Mouse (Mus musculus) ES-E14 (cell line): ENCODE measurements around the gene Il12rb1. TPM values are rescaled to one million over a fixed set of nuclear protein-coding genes. Genes with fewer than 3 reads are reported as not detected.

Experiments
- DNase-seq: peaks from one replicate; pipeline ENCODE4 v3.0.0-alpha.2; 2013; ENCODE audit warnings: low read depth, low spot score
- H3K27ac ChIP-seq: 2 replicates; pipeline ENCODE4 v1.5.1; 2012; ENCODE audit warnings: low read depth, mild to moderate bottlenecking, low read length, moderate library complexity, mixed read lengths; ENCODE audit not compliant: poor library complexity, insufficient read depth, severe bottlenecking
- H3K36me3 ChIP-seq: 2 replicates; pipeline ENCODE4 v1.6.1; 2012; ENCODE audit warnings: mild to moderate bottlenecking, low read length, moderate library complexity, mixed read lengths; ENCODE audit not compliant: control insufficient read depth, poor library complexity, insufficient read depth, severe bottlenecking
- H3K4me1 ChIP-seq, 2 experiments: fragments of 150-350 bp in 1 of 2; sonication (generic) in 1 of 2; 2 replicates each; pipeline ENCODE4 v1.6.1; 2012; ENCODE audit warnings: low read length in 2 of 2, mild to moderate bottlenecking in 1 of 2, mixed read lengths in 1 of 2; ENCODE audit not compliant: control insufficient read depth in 2 of 2, insufficient read depth in 2 of 2, poor library complexity in 1 of 2
- H3K4me3 ChIP-seq, 2 experiments: fragments of 150-350 bp in 1 of 2; sonication (generic) in 1 of 2; 2 replicates each; pipeline ENCODE4 v1.5.1; 2012; ENCODE audit warnings: low read length in 2 of 2, low read depth in 1 of 2, mild to moderate bottlenecking in 1 of 2, mixed read lengths in 1 of 2; ENCODE audit not compliant: insufficient read depth in 1 of 2, poor library complexity in 1 of 2, severe bottlenecking in 1 of 2
- H3K9ac ChIP-seq: 2 replicates; pipeline ENCODE4 v1.6.1; 2012; ENCODE audit warnings: low read depth, mild to moderate bottlenecking, low read length, mixed read lengths; ENCODE audit not compliant: poor library complexity, insufficient read depth, severe bottlenecking
- H3K9me3 ChIP-seq: fragments of 150-350 bp; sonication (generic); 2 replicates; pipeline ENCODE4 v1.6.1; 2012; ENCODE audit warnings: low read depth, mild to moderate bottlenecking, low read length; ENCODE audit not compliant: control insufficient read depth, insufficient read depth
- CHD2 ChIP-seq: IDR thresholded peaks from 2 replicates; pipeline ENCODE4 v1.6.1; 2014; ENCODE audit warnings: mild to moderate bottlenecking, low read depth, low read length, inconsistent platforms
- HCFC1 ChIP-seq: IDR thresholded peaks from 2 replicates; pipeline ENCODE4 v1.6.1; 2012; ENCODE audit warnings: low read length, inconsistent platforms, borderline replicate concordance; ENCODE audit not compliant: insufficient read depth
- MAFK ChIP-seq: IDR thresholded peaks from 2 replicates; pipeline ENCODE4 v1.6.1; 2014; ENCODE audit warnings: mild to moderate bottlenecking, low read depth, low read length, inconsistent platforms; ENCODE audit not compliant: insufficient read depth
- ZC3H11A ChIP-seq: IDR thresholded peaks from 2 replicates; pipeline ENCODE4 v1.6.1; 2012; ENCODE audit warnings: low read depth, mild to moderate bottlenecking, inconsistent platforms, low read length, borderline replicate concordance
- ZNF384 ChIP-seq: IDR thresholded peaks from 2 replicates; pipeline ENCODE4 v1.6.1; 2012; ENCODE audit warnings: low read depth, low read length, inconsistent platforms
- in situ Hi-C, 2 experiments: fragments of 600-800 bp; cut with MboI; formaldehyde crosslinking; loops; one replicate each; pipeline ENCODE4 v1.15.1; 2025; ENCODE audit warnings: low sequenced_read_pairs in 2 of 2, inconsistent platforms in 1 of 2; ENCODE audit not compliant: unreplicated experiment in 2 of 2
- total RNA-seq: library from RNA; depleted of rRNA; stranded (reverse); fragments of 300-350 nt; gene quantifications from 2 replicates; pipeline ENCODE4 v1.2.3, GENCODE M21; 2012

Gene Il12rb1
- total RNA-seq, 1 experiment: 1.2 TPM

GRCm38 (mm10) chr8:70762118-70762517, 46.1 kb upstream of the Il12rb1 start:
- Histone ChIP-seq H3K4me1 (peaks cover 16 to 22% of the 10 kb centered on the region in 2 experiments), H3K4me3 (no peak overlapping the region), H3K27ac (no peak overlapping the region), H3K9me3 (no peaks in the 10 kb centered on the region), H3K36me3 (peaks cover 21% of the 10 kb centered on the region; the same call in 1 of the 2 replicates), H3K9ac (no peak overlapping the region)
- no peak for TF ChIP-seq ZC3H11A
- no peak for TF ChIP-seq HCFC1
- no peak for TF ChIP-seq MAFK
- TF ChIP-seq CHD2: no peak
- no peak for TF ChIP-seq ZNF384
- in situ Hi-C loops: no loop called here
- DNase-seq: no peak

DNA sequence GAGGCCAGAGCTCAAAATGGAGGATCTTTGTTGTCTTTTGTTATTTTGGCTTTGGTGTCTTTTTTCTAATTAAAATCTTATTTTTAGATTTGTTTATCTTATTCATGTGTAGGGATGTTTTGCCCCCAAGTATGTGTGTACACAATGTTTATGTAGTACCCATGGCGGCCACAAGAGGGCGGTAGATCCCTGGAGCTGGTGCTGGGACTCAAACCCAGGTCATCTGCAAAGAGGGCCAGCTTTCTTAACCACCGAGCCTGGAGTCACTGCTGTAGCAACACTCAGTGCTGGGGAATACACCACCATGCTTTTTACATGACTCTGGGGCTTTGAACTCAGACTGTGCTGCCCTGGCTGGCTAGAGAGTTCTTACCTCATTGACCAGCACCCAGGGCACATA, 44.9 kb upstream of the Il12rb1 start:
- no peak for DNase-seq
- Histone ChIP-seq H3K9me3 (no peaks in the 10 kb centered on the region), H3K27ac (no peak overlapping the region), H3K4me3 (no peak overlapping the region), H3K9ac (no peak overlapping the region), H3K4me1 (peaks cover 16 to 28% of the 10 kb centered on the region in 2 experiments), H3K36me3 (peaks cover 23% of the 10 kb centered on the region; the same call in 1 of the 2 replicates)
- no peak for TF ChIP-seq HCFC1
- peak; percentile 16; the same call in 1 of the 2 replicates for TF ChIP-seq ZC3H11A
- in situ Hi-C loops: no loop called here

GRCm38 (mm10) chr8:70764026-70764425, 44.2 kb upstream of the Il12rb1 start:
- TF ChIP-seq MAFK (no peak), ZNF384 (no peak), HCFC1 (no peak), CHD2 (no peak), ZC3H11A (no peak)
- in situ Hi-C loops: no loop called here
- H3K4me1 ChIP-seq: peaks cover 16 to 32% of the 10 kb centered on the region in 2 experiments

GRCm38 (mm10) chr8:70764676-70765075, 43.6 kb upstream of the Il12rb1 start:
- H3K36me3 ChIP-seq: peaks cover 23% of the 10 kb centered on the region; the same call in 1 of the 2 replicates
- TF ChIP-seq ZC3H11A (no peak), HCFC1 (no peak), MAFK (no peak), ZNF384 (no peak), CHD2 (no peak)
- H3K27ac ChIP-seq: no peak overlapping the region
- H3K9me3 ChIP-seq: no peaks in the 10 kb centered on the region
- peaks cover 16 to 32% of the 10 kb centered on the region in 2 experiments for H3K4me1 ChIP-seq
- H3K9ac ChIP-seq: no peak overlapping the region
- in situ Hi-C loops: no loop called here
- no peak overlapping the region for H3K4me3 ChIP-seq
- no peak for DNase-seq

More at GRCm38 (mm10) chr8:70764026-70764425, 44.2 kb upstream of the Il12rb1 start:
- Histone ChIP-seq H3K9me3 (no peaks in the 10 kb centered on the region), H3K27ac (no peak overlapping the region), H3K9ac (no peak overlapping the region), H3K4me3 (no peak overlapping the region), H3K36me3 (peaks cover 23% of the 10 kb centered on the region; the same call in 1 of the 2 replicates)
- no peak for DNase-seq

DNA sequence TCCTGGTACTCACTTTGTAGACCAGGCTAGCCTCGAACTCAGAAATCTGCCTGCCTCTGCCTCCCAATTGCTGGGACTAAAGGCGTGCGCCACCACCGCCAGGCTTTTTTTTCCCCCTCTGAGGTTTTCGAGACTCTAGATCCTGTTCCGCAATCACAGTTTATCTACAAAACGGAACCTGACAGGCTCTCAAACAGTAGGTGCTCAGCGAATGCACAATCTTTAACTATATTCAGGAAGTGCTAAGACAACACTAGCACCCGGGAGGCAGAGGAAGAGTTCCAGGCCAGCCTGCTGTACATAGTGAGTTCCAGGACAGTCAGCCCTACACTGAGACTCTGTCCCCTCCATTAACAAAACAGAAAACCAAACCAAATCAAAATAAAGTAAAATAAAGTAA, 42.9 kb upstream of the Il12rb1 start:
- Histone ChIP-seq H3K27ac (no peak overlapping the region), H3K4me1 (peaks cover 14 to 33% of the 10 kb centered on the region in 2 experiments), H3K9ac (no peak overlapping the region)

More for the DNA sequence above, 42.9 kb upstream of the Il12rb1 start:
- in situ Hi-C loops: no loop called here
- Histone ChIP-seq H3K9me3 (no peaks in the 10 kb centered on the region), H3K36me3 (peaks cover 23% of the 10 kb centered on the region; the same call in 1 of the 2 replicates), H3K4me3 (peak overlapping the region in 1 of 2 experiments; percentile 80; a peak in 3 of 4 replicates)
- DNase-seq: no peak
- TF ChIP-seq CHD2: no peak
- no peak for TF ChIP-seq HCFC1
- TF ChIP-seq ZC3H11A: no peak
- no peak for TF ChIP-seq MAFK
- no peak for TF ChIP-seq ZNF384
